Mouse (Mus musculus) midbrain, embryonic 16.5 days (tissue): ENCODE measurements around the gene Crx. TPM values are rescaled to one million over a fixed set of nuclear protein-coding genes. Genes with fewer than 3 reads are reported as not detected.
A peak's percentile ranks its signal among the peaks of the same experiment; 100 is the strongest.
"Not testable (repeated sequence)": the region's sequence is repeated elsewhere in the genome, so short reads cannot be mapped to it uniquely, and the experiment has no call there.

Source experiments
- ATAC-seq: fragments of 200-750 bp; cut with Nextera tagmentation; 2 replicates; pipeline ENCODE4 v1.8.0; 2017; ENCODE audit warnings: moderate TSS enrichment
- H3K27ac ChIP-seq: fragments of 300-500 bp; sonication (generic); 2 replicates; pipeline ENCODE4 v1.5.1; 2014; ENCODE audit warnings: mild to moderate bottlenecking, low read length, mixed read lengths
- H3K27me3 ChIP-seq: fragments of 300-500 bp; sonication (generic); 2 replicates; pipeline ENCODE4 v1.6.1; 2014; ENCODE audit warnings: low read depth, low read length, mixed read lengths; ENCODE audit not compliant: control insufficient read depth, insufficient read depth
- H3K36me3 ChIP-seq: fragments of 300-500 bp; sonication (generic); 2 replicates; pipeline ENCODE4 v1.6.1; 2014; ENCODE audit warnings: mild to moderate bottlenecking, low read length, moderate library complexity, mixed read lengths; ENCODE audit not compliant: control insufficient read depth, insufficient read depth
- H3K4me1 ChIP-seq: fragments of 300-500 bp; sonication (generic); 2 replicates; pipeline ENCODE4 v1.6.1; 2014; ENCODE audit warnings: mild to moderate bottlenecking, low read length, mixed read lengths; ENCODE audit not compliant: control insufficient read depth, insufficient read depth
- H3K4me2 ChIP-seq: fragments of 300-500 bp; sonication (generic); 2 replicates; pipeline ENCODE4 v1.6.1; 2014; ENCODE audit warnings: mild to moderate bottlenecking, low read length, mixed read lengths
- H3K4me3 ChIP-seq: fragments of 300-500 bp; sonication (generic); 2 replicates; pipeline ENCODE4 v1.5.1; 2014; ENCODE audit warnings: low read depth, mild to moderate bottlenecking, low read length, moderate library complexity, mixed read lengths
- H3K9ac ChIP-seq: fragments of 300-500 bp; sonication (generic); 2 replicates; pipeline ENCODE4 v1.6.1; 2014; ENCODE audit warnings: low read depth, low read length, mixed read lengths
- H3K9me3 ChIP-seq: fragments of 300-500 bp; sonication (generic); replicated peaks from 2 replicates; pipeline ENCODE4 v1.6.1; 2014; ENCODE audit warnings: mild to moderate bottlenecking, low read length, mixed read lengths; ENCODE audit not compliant: control insufficient read depth, poor library complexity, severe bottlenecking
- WGBS: fragments of 180-500 bp; shearing (Covaris S2); extraction: QIAGEN DNeasy Blood & Tissue Kit; methylation state at CpG from one replicate; pipeline ENCODE4 v1.1.7; 2014; 5-methylcytosine and 5-hydroxymethylcytosine counted together
- polyA plus RNA-seq: library from polyadenylated mRNA; unstranded; fragments of >200 nt; fragmentation: Nextera tagmentation; extraction: Ambion mirVana; gene quantifications from 2 replicates; pipeline ENCODE4 v1.2.1, GENCODE M21; 2015

Gene Crx
- 0.24 and 0.27 TPM in 2 replicates for polyA plus RNA-seq

DNA sequence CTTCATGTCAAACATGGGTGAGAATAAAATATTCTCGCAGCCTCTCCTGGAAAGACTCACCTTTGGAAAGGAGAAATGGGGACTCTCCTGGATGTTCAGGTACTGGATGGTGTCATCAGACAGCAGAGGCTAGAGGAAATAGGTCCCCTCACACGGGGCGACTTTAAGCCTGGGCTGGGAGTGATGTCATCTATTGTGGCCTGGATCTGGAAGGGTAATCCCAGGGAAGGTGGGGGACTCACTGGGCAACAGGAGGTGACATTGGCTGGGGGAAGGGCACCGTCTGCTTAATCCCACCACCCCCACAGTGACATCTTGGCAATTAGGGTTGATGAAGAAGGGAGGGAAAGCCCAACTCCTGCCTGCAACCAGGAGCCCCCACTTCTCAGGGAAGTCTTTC lies at the start of gene Crx:
Crx (minus strand) TSS at position 213 of the 400 bp plus-strand sequence.
- H3K4me2 ChIP-seq = no peak within 1 kb of the TSS
- no peak within 1 kb of the TSS for H3K4me3 ChIP-seq
- no peak within 1 kb of the TSS for H3K27ac ChIP-seq
- WGBS = 32% methylated on average over 4 of the region's 4 CpGs
- H3K4me1 ChIP-seq = peaks cover 2% of the 10 kb centered on the region; the same call in 1 of the 2 replicates
- H3K27me3 ChIP-seq = no peaks in the 10 kb centered on the region
- H3K9ac ChIP-seq = no peak within 1 kb of the TSS
- no peak for ATAC-seq
- H3K9me3 ChIP-seq = no peaks in the 10 kb centered on the region
- no peaks in the 10 kb centered on the region for H3K36me3 ChIP-seq

- 0% methylated on average over 33 of the region's 33 CpGs for WGBS
- Histone ChIP-seq H3K27ac (peak within 1 kb of the TSS; percentile 93), H3K4me3 (peak within 1 kb of the TSS; percentile 53), H3K27me3 (no peaks in the 10 kb centered on the region), H3K4me2 (peak within 1 kb of the TSS; percentile 94), H3K9me3 (no peaks in the 10 kb centered on the region), H3K4me1 (peaks cover 18% of the 10 kb centered on the region), H3K36me3 (peaks cover 17% of the 10 kb centered on the region), H3K9ac (peak within 1 kb of the TSS; percentile 93)
- peak; percentile 95 for ATAC-seq
Observed at GRCm38 (mm10) chr7:15922220-15922773, 42.5 kb upstream of the Crx start, which contains the start of gene Selenow. Gene Selenow, minus strand, starts transcription at chr7:15922402.

DNA sequence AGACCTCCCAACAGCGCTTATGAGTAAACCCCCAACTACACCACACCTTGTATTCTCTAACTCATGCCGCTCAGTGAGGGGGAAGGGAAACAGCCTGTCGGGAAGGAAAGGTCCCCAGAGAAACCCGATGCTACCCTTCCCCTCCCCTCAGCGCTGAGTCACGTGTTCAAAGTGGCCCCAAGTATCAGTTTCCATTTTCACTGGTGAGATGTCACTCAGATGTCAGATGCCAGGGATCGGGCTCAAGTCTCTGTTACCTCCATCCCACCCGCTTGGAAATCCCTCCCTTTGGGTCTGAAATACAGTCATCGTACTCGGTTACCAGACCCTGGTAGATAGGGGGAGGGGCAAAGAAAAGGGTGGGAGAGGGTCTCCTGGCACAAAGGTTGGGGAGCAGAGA lies 42.0 kb upstream of the Crx start:
- peaks cover 18% of the 10 kb centered on the region for H3K4me1 ChIP-seq
- no peaks in the 10 kb centered on the region for H3K9me3 ChIP-seq
- WGBS = 0% methylated on average over 10 of the region's 10 CpGs
- H3K27me3 ChIP-seq = no peaks in the 10 kb centered on the region
- peaks cover 22% of the 10 kb centered on the region for H3K36me3 ChIP-seq
- peak overlapping the region; percentile 93 for H3K9ac ChIP-seq
- H3K4me3 ChIP-seq = peak overlapping the region; percentile 53
- ATAC-seq = peak; percentile 49
- peak overlapping the region; percentile 93 for H3K27ac ChIP-seq
- H3K4me2 ChIP-seq = peak overlapping the region; percentile 94

DNA sequence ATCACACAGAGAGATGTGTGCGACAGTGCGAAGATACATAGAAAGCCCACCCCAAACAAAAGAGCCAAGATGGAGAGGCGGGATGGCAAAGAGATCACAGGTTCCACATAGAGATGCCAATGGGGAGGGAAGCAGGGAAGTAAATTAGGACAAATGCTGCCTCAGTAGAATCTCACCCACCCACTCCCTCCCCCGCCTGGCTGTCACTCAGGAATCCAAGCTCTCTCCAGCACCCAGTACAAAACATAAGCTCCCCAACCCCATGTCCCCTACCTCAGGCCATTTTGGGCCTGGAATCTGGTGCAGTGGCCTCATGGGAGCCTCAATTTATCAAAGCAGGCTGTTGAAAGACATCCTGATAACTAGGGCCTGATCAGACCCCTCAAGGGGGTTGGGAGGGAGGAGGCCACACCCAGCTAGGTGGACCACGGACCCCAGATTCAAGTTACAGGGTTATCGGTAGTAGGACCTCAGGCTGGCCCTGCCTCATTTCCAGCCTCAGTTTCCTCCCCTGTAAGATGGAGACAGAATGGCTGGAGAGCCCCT lies 41.0 kb upstream of the Crx start:
- Histone ChIP-seq H3K4me1 (peaks cover 18% of the 10 kb centered on the region), H3K4me2 (peak overlapping the region; percentile 94), H3K27me3 (no peaks in the 10 kb centered on the region), H3K9ac (peak overlapping the region; percentile 93), H3K27ac (peak overlapping the region; percentile 19; the same call in 1 of the 2 replicates), H3K4me3 (peak overlapping the region; percentile 53), H3K9me3 (no peaks in the 10 kb centered on the region), H3K36me3 (peaks cover 22% of the 10 kb centered on the region)
- WGBS = 87% methylated on average over 6 of the region's 6 CpGs
- no peak for ATAC-seq

DNA sequence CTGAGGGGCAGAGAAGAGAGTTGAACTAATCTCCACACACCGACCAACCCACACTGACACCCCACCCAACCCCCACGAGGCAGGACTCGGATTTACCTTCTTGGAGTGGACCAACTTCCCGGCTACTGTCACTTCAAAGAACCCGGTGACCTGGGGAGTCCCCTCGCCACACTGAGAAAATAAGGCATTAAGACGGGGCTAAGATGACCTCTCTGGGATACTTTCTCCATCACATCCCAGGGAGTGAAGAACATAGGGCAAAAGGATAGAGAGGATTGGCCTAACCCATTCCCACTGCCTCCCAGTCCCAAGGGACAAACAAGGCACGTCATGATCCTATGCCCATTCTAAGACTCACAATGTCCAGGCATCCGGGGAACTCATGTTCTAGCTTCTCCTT lies 40.2 kb upstream of the Crx start:
- Histone ChIP-seq H3K4me3 (no peak overlapping the region), H3K9me3 (no peaks in the 10 kb centered on the region), H3K4me2 (peak overlapping the region; percentile 94), H3K9ac (no peak overlapping the region), H3K36me3 (peaks cover 22% of the 10 kb centered on the region), H3K27me3 (no peaks in the 10 kb centered on the region), H3K4me1 (peaks cover 18% of the 10 kb centered on the region), H3K27ac (no peak overlapping the region)
- WGBS = 90% methylated on average over 9 of the region's 9 CpGs
- ATAC-seq = no peak

GRCm38 (mm10) chr7:15918371-15918770 lies 38.6 kb upstream of the Crx start:
- no peak overlapping the region for H3K4me3 ChIP-seq
- peaks cover 22% of the 10 kb centered on the region for H3K36me3 ChIP-seq
- peaks cover 18% of the 10 kb centered on the region for H3K4me1 ChIP-seq
- no peak overlapping the region for H3K27ac ChIP-seq
- no peak for ATAC-seq
- H3K9ac ChIP-seq = no peak overlapping the region
- no peaks in the 10 kb centered on the region for H3K9me3 ChIP-seq
- H3K27me3 ChIP-seq = no peaks in the 10 kb centered on the region
- no peak overlapping the region for H3K4me2 ChIP-seq

DNA sequence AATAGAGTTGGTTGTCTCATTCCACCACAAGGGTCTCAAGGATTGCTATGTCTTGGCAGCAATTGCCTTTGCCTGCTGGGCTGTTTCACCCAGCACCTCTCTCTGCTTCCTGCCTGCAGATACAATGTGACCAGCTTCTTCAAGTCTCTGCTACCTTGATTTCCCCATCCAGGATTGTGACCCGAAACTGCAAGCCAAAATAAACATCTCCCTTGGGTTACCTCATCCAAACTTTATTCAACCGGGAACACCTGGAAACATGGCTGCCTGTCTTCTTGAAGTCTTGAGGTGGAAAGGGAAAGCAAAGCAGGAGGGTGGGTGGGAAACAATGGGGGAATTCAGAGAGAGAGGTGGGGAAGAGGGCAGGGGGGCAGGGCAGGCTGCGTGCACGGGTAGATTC lies 37.2 kb upstream of the Crx start:
- Histone ChIP-seq H3K4me3 (no peak overlapping the region), H3K9ac (no peak overlapping the region), H3K4me1 (peaks cover 13% of the 10 kb centered on the region), H3K9me3 (no peaks in the 10 kb centered on the region), H3K36me3 (peaks cover 22% of the 10 kb centered on the region), H3K27ac (no peak overlapping the region), H3K4me2 (no peak overlapping the region), H3K27me3 (no peaks in the 10 kb centered on the region)
- no peak for ATAC-seq
- 89% methylated on average over 4 of the region's 4 CpGs for WGBS

DNA sequence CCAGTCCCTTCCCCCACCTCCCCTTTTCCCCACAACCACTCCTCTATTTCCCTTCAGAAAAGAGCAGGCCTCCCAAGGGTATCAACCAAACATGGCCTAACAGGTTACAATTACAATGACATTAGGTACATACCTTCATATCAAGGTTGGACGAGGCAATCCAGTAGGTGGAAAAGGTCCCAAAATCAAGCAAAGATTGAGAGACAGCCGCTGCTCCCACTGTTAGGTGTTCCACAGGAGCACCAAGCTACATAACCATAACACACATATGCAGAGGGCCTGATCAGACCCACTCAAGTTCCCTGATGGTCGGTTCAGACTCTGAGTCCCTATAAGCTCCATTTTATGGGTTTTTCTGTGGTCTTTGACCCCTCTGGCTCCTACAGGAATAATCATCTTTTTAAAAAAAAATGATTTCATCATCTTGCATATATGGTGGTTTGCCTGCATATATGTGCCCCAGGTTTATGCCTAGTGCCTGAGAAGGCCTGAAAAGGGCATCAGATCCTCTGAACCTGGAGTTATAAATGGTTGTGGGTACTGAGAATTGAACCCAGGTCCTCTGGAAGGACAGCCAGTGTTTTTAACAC lies 36.5 kb upstream of the Crx start:
- Histone ChIP-seq H3K4me3 (no peak overlapping the region), H3K4me2 (no peak overlapping the region), H3K27ac (no peak overlapping the region), H3K36me3 (peaks cover 22% of the 10 kb centered on the region), H3K9ac (no peak overlapping the region), H3K4me1 (peaks cover 12% of the 10 kb centered on the region), H3K9me3 (no peaks in the 10 kb centered on the region), H3K27me3 (no peaks in the 10 kb centered on the region)
- ATAC-seq = no peak
- WGBS = 83% methylated on average over 3 of the region's 3 CpGs

GRCm38 (mm10) chr7:15915695-15916094 lies 35.9 kb upstream of the Crx start:
- not testable (repeated sequence) for H3K4me2 ChIP-seq, H3K27ac ChIP-seq, H3K9me3 ChIP-seq, H3K4me1 ChIP-seq, ATAC-seq, H3K27me3 ChIP-seq, H3K4me3 ChIP-seq, H3K9ac ChIP-seq
- peaks cover 22% of the 10 kb centered on the region for H3K36me3 ChIP-seq
- WGBS = 86% methylated on average over 4 of the region's 4 CpGs
